Mouse (Mus musculus) spleen, postnatal 0 days (tissue): ENCODE results near the gene Gm2030. TPM values are rescaled to one million over a fixed set of nuclear protein-coding genes. Genes with fewer than 3 reads are reported as not detected.

Experiments used
- polyA plus RNA-seq: library from polyadenylated mRNA; unstranded; fragments of >200 nt; fragmentation: Nextera tagmentation; extraction: Ambion mirVana; gene quantifications from 2 replicates; pipeline ENCODE4 v1.2.1, GENCODE M21; 2015

Gene Gm2030
- polyA plus RNA-seq, result not detected in 2 replicates

DNA sequence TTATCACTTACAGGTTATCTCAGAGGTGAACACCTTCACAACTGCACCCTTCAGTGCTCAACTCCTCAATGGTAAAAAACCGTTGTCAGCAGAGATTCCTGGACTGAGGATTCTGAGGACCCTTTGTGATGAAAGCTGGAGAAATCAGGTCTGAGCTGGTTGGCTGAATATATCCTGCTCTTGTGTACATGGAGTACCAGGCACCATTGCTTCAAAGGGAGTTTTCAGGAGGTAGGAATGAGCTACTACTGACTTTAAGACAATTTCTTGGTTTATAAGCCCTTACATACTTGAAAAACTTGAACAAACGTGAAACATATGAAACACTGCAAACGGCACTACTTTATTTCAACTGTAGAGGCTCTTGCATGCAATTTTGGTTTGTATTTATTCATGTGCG lies at the start of gene Gm2030:
Gene Gm2030, minus strand, starts transcription at position 101 of the 400 bp plus-strand sequence.

Other genes starting within 250 kb of the Gm2030 start
- not detected in 2 replicates for gene Gm2012, start 78.7 kb downstream of the Gm2030 start, polyA plus RNA-seq
- not detected in 2 replicates for gene Slx, start 235.5 kb upstream of the Gm2030 start, polyA plus RNA-seq